Mouse (Mus musculus) liver, embryonic 16.5 days (tissue): Measurements from ENCODE around the gene Ube2z. TPM values are rescaled to one million over a fixed set of nuclear protein-coding genes. Genes with fewer than 3 reads are reported as not detected.
A peak's percentile ranks its signal among the peaks of the same experiment; 100 is the strongest.

ENCODE experiments used
- ATAC-seq: fragments of 200-750 bp; cut with Nextera tagmentation; 2 replicates; pipeline ENCODE4 v1.8.0; 2017; ENCODE audit warnings: low read depth, mild to moderate bottlenecking, moderate number of reproducible peaks, moderate library complexity
- H3K27ac ChIP-seq: fragments of 300-500 bp; sonication (generic); 2 replicates; pipeline ENCODE4 v1.5.1; 2014; ENCODE audit warnings: mild to moderate bottlenecking, low read length
- H3K27me3 ChIP-seq: fragments of 300-500 bp; sonication (generic); 2 replicates; pipeline ENCODE4 v1.6.1; 2014; ENCODE audit warnings: low read depth, low read length, mixed read lengths; ENCODE audit not compliant: control insufficient read depth, insufficient read depth
- H3K36me3 ChIP-seq: fragments of 300-500 bp; sonication (generic); 2 replicates; pipeline ENCODE4 v1.6.1; 2014; ENCODE audit warnings: mild to moderate bottlenecking; ENCODE audit not compliant: control insufficient read depth, insufficient read depth
- H3K4me1 ChIP-seq: fragments of 300-500 bp; sonication (generic); 2 replicates; pipeline ENCODE4 v1.6.1; 2014; ENCODE audit warnings: low read depth, low read length, mixed read lengths; ENCODE audit not compliant: control insufficient read depth
- H3K4me2 ChIP-seq: fragments of 300-500 bp; sonication (generic); 2 replicates; pipeline ENCODE4 v1.6.1; 2014; ENCODE audit warnings: low read depth, low read length, mixed read lengths
- H3K4me3 ChIP-seq: fragments of 300-500 bp; sonication (generic); 2 replicates; pipeline ENCODE4 v1.5.1; 2014; ENCODE audit warnings: low read depth, mild to moderate bottlenecking, low read length
- H3K9ac ChIP-seq: fragments of 300-500 bp; sonication (generic); 2 replicates; pipeline ENCODE4 v1.6.1; 2014; ENCODE audit warnings: low read depth, low read length
- H3K9me3 ChIP-seq: fragments of 300-500 bp; sonication (generic); replicated peaks from 2 replicates; pipeline ENCODE4 v1.6.1; 2016; ENCODE audit warnings: low read length; ENCODE audit not compliant: control insufficient read depth
- WGBS: fragments of 180-500 bp; shearing (Covaris S2); extraction: QIAGEN DNeasy Blood & Tissue Kit; methylation state at CpG from one replicate; pipeline ENCODE4 v1.1.7; 2014; ENCODE audit not compliant: insufficient replicate concordance; 5-methylcytosine and 5-hydroxymethylcytosine counted together
- polyA plus RNA-seq: library from polyadenylated mRNA; unstranded; fragments of >200 nt; fragmentation: Nextera tagmentation; extraction: Ambion mirVana; gene quantifications from 2 replicates; pipeline ENCODE4 v1.2.1, GENCODE M21; 2015

The Ube2z gene
- polyA plus RNA-seq, 1 experiment from 2014 or later, result 13.2 TPM

DNA sequence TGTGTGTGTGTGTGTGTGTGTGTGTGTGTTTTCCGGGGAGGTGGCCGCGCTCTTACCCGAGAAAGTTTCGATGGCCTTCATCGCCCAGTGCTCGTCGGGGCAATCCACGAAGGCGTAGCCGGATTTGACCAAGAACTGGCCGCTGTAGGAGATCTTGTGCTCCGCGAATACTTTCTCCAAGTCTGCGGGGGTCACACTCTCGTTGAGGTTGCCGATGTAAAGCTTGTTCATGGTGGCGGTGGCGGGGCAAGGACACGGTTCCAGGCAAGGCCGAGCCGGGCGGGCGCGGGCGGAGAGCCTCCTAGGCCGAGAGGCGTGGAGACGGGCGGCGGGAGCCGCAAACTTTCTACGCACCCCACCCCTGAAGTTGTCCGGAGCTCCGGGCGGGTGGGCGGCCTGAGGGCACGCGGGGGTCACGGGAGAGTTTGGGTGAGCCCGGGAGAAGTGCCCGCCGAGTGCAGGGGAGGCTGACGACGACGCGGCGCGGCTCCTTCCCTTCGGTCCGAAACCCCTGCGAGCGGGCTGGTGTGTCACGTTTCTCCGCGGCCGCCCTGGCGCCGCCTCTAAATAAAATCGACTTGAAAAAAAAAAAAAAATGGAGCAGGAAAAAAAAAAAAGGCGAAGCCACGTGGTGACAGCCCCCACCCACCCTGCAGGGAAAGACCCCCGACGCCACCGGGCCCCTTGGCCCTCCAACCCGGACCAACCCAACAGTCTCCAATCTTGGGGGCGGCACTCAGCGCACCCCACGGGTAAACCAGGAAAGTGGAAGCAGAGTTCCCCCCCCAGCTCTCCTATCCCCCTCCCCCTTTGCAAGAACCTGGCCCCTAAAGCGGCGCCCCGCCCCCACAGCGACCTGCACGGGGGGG, 59.6 kb downstream of the Ube2z start, which contains the start of gene Igf2bp1:
TSS of gene Igf2bp1 (minus strand) at position 538 of the 869 bp plus-strand sequence.
- H3K9me3 ChIP-seq, result no peaks in the 10 kb centered on the region
- WGBS, result under 1% methylated on average over 69 of the region's 74 CpGs
- peak within 1 kb of the TSS; percentile 93 for H3K4me2 ChIP-seq
- H3K27ac ChIP-seq, result peak within 1 kb of the TSS; percentile 56
- peaks cover 26% of the 10 kb centered on the region for H3K4me1 ChIP-seq
- peak within 1 kb of the TSS; percentile 72 for H3K4me3 ChIP-seq
- peak; percentile 49; the same call in 1 of the 2 replicates for ATAC-seq
- peaks cover 46% of the 10 kb centered on the region for H3K27me3 ChIP-seq
- H3K9ac ChIP-seq, result peak within 1 kb of the TSS; percentile 69
- H3K36me3 ChIP-seq, result no peaks in the 10 kb centered on the region

DNA sequence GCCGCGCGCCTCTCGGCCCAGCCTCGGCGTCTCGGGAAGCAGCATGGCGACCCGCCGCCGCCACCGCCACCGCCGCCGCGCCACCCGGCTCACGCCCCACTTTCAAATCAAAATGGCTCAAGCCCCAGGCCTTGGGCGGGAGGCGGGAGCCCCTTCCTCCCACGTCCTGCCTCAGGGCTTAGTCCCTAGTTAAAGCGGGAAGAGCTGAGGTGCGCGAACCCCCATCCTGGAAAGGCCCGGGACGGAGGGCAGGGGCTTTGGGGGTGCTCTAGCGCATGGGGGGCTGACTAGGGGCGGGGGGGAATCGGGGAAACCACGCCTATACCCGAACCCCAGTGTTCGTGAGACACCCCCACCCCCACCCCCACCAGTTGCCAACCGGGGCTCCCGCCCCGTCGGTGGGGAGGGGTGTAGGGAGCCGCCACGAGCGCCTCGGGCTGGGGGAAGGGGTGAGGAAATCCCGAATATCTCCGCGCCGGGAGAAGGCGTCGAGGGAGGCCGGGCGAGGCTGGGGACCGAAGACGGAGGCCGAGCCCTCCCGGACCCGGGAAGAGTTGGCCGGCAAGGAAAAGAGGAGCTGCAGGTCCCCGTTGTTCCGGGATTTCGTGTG, 60.3 kb downstream of the Ube2z start:
- WGBS, result under 1% methylated on average over 43 of the region's 57 CpGs
- Histone ChIP-seq H3K4me3 (peak overlapping the region; percentile 72), H3K27ac (peak overlapping the region; percentile 56), H3K27me3 (peaks cover 46% of the 10 kb centered on the region), H3K4me1 (peaks cover 26% of the 10 kb centered on the region), H3K36me3 (no peaks in the 10 kb centered on the region), H3K4me2 (peak overlapping the region; percentile 93), H3K9ac (peak overlapping the region; percentile 69), H3K9me3 (no peaks in the 10 kb centered on the region)
- peak; percentile 60 for ATAC-seq

DNA sequence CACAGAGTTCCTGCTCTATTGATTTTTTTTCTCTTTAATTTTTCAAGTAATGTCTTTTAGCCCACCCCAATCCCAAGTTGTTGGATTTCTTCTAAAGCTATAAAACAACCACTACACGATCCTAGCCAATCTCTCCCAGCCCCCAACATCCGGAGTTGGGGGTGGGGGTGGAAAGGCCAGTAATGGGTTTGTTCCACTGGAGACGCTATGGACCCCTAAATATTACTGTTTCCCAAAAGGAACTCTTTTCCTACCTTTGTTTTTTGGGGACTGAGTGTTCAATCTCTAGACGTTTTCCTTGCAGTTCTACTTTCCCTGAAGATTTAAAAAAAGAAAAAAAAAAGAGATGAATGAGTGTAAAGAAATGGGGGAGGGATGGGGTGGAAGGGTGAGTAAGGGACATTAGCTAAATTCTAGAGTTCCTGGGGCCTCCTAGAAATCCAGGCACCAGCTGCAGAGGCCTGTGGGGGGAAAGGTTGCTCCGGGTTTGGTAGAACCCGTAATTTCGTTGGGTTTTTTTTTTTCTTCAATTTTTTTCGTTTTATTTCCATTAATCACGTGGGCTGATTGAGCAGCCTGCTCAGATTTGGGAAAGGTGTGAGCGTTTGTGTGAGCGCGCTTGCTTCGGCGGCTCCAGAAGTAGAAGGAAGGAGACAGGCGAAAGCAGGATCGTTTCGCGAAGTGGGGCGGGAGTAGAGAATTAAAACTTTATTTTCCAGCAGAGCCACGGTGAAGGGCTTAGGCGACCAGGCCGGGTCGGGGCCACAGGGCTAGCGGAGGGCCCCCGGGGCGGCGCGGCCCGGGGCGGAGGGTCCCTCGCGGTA, 61.0 kb downstream of the Ube2z start:
- H3K9ac ChIP-seq, result peak overlapping the region; percentile 69
- ATAC-seq, result peak; percentile 15; the same call in 1 of the 2 replicates
- no peaks in the 10 kb centered on the region for H3K36me3 ChIP-seq
- WGBS, result 1% methylated on average over 29 of the region's 32 CpGs
- peaks cover 46% of the 10 kb centered on the region for H3K27me3 ChIP-seq
- peak overlapping the region; percentile 72 for H3K4me3 ChIP-seq
- H3K4me1 ChIP-seq, result peaks cover 26% of the 10 kb centered on the region
- no peaks in the 10 kb centered on the region for H3K9me3 ChIP-seq
- H3K27ac ChIP-seq, result peak overlapping the region; percentile 56
- H3K4me2 ChIP-seq, result peak overlapping the region; percentile 93

DNA sequence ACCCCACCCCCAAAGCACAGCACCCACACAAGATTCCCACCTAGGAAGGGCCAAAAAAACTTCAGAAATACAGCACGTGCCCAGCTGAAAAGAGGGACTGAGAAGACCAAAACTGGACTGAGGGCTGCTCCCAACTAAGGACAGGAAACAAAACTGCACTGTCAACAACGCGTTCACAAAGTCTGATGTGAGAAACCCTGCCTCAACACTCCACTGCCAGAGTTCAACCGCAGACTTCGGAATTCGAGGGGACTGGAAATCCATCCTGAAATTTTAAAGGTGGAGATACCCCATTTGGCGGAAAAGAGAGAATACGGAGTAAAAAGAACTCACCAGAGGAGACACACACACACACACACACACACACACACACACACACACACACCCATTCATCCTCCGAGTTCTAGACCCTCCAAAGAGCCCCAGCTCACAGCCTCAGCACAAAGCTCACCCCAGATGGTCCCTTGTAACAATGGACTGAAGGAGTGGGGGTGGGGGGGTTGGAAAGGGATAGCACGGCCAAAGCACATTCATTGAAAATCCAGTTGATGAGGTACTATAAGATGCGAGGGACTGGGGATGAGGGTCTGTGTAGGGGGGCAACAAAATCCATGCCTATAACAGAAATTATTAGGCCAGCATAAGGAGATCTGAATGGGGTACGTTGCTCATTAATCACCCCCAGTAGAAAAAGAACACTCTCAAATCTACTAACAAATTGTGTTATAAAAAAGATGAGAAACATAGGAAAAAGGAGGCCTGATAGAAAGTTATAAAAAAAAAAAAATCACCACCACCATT, 61.9 kb downstream of the Ube2z start:
- peaks cover 41% of the 10 kb centered on the region for H3K27me3 ChIP-seq
- H3K4me1 ChIP-seq, result peaks cover 26% of the 10 kb centered on the region
- ATAC-seq, result no peak
- H3K27ac ChIP-seq, result no peak overlapping the region
- H3K4me3 ChIP-seq, result peak overlapping the region; percentile 12; the same call in 1 of the 2 replicates
- WGBS, result 16% methylated on average over 12 of the region's 12 CpGs
- peak overlapping the region; percentile 16; the same call in 1 of the 2 replicates for H3K9ac ChIP-seq
- H3K4me2 ChIP-seq, result peak overlapping the region; percentile 93
- H3K9me3 ChIP-seq, result no peaks in the 10 kb centered on the region
- no peaks in the 10 kb centered on the region for H3K36me3 ChIP-seq

Other genes starting within 250 kb of the Ube2z start
- 6.5 and 7.7 TPM in 2 replicates for gene Phospho1, start 240.9 kb downstream of the Ube2z start, polyA plus RNA-seq
- gene Gngt2, start 228.2 kb downstream of the Ube2z start, polyA plus RNA-seq, result 21.1 and 23.2 TPM in 2 replicates
- gene Abi3, start 222.9 kb downstream of the Ube2z start, polyA plus RNA-seq, result 5.3 and 7.6 TPM in 2 replicates
- gene B4galnt2, start 150.5 kb downstream of the Ube2z start, polyA plus RNA-seq, result 0.08 and 0.50 TPM in 2 replicates
- gene Igf2bp1, start 59.4 kb downstream of the Ube2z start, polyA plus RNA-seq, result 10.4 and 10.8 TPM in 2 replicates
- gene Gip, start 40.8 kb downstream of the Ube2z start, polyA plus RNA-seq, result 0.25 TPM in 1 of 2 replicates, not detected in the other
- gene Snf8, start 30.5 kb downstream of the Ube2z start, polyA plus RNA-seq, result 47.5 and 54.4 TPM in 2 replicates
- gene Atp5g1, start 10.3 kb upstream of the Ube2z start, polyA plus RNA-seq, result 471 and 479 TPM in 2 replicates
- gene Calcoco2, start 46.6 kb upstream of the Ube2z start, polyA plus RNA-seq, result not detected in 2 replicates
- not detected in 2 replicates for gene Ttll6, start 68.4 kb upstream of the Ube2z start, polyA plus RNA-seq
- not detected in 2 replicates for gene Hoxb13, start 128.9 kb upstream of the Ube2z start, polyA plus RNA-seq
- not detected in 2 replicates for gene Hoxb9, start 206.1 kb upstream of the Ube2z start, polyA plus RNA-seq
- not detected in 2 replicates for gene Hoxb8, start 216.5 kb upstream of the Ube2z start, polyA plus RNA-seq
- gene Hoxb7, start 221.2 kb upstream of the Ube2z start, polyA plus RNA-seq, result 0.18 and 0.25 TPM in 2 replicates
- 0.08 TPM in 1 of 2 replicates, not detected in the other for gene Hoxb6, start 227.1 kb upstream of the Ube2z start, polyA plus RNA-seq
- 0.26 and 0.37 TPM in 2 replicates for gene Hoxb5, start 237.9 kb upstream of the Ube2z start, polyA plus RNA-seq